ENCODE assay signal across 14 mouse cellular contexts in the genomic region with DNA sequence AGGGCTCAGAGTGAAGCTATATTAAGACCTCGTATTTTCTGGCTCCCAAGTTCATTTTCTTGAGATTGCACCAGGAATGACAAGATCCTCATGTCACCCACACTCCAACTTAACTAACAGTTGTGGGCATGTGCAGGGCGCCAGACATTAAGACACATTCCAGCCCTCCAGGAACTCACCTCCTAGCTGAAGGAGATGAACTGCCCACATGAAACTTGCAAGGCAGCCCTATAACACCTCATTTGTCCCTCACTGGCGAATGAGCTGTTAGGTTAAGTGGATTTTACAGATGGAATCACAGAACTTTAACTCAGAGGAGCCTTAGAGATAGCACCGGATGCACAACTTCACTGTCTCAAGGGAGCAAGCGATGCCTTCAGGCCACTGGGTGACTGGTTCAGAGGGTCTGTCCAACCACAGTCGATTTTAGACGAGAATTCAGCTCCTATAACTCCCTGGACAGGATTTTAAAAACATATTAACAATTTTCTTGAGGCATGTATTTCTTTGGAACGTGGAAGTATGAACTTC.
"Had no signal": no experiment of that assay in that cellular context is flagged by ENCODE, and none has a peak within 500 bp of the region (broad histone marks: within the 10 kb centered on the region; RNA-seq: fewer than 3 reads in every experiment).

No protein-coding gene starts in this region.

- H3K27me3 ChIP-seq: kidney, embryonic 15.5 days had no signal

- H3K9me3 ChIP-seq: kidney, embryonic 15.5 days; limb, embryonic 13.5 days; megakaryocyte, embryonic 14.5 days; midbrain, embryonic 12.5 days had no signal

- H3K4me2 ChIP-seq: kidney, embryonic 15.5 days; limb, embryonic 13.5 days; midbrain, embryonic 12.5 days had no signal

- DNase-seq: kidney, adult 2 months; kidney, postnatal 36 days; layer of hippocampus, adult 9-11 months; layer of hippocampus, postnatal 36 days; right cerebral cortex, postnatal 14 days; thymus, postnatal 36 days had no signal

- H3K9ac ChIP-seq: kidney, embryonic 15.5 days; limb, embryonic 13.5 days; liver, embryonic 14.5 days; midbrain, embryonic 12.5 days had no signal

- H3K4me1 ChIP-seq: megakaryocyte, embryonic 14.5 days had no signal

- H3K4me3 ChIP-seq: kidney, embryonic 15.5 days; limb, embryonic 13.5 days; megakaryocyte, embryonic 14.5 days; midbrain, embryonic 12.5 days had no signal

- H3K27ac ChIP-seq: kidney, embryonic 15.5 days; limb, embryonic 13.5 days; liver, embryonic 14.5 days; macrophage; midbrain, embryonic 12.5 days had no signal

- ATAC-seq: intestine, embryonic 16.5 days; midbrain, embryonic 16.5 days had no signal

- H3K36me3 ChIP-seq: kidney, embryonic 15.5 days; limb, embryonic 13.5 days; midbrain, embryonic 12.5 days had no signal
